Mouse (Mus musculus) MEL (cell line): ENCODE data around the gene Olfr1393.

Source experiments
- CTCF ChIP-seq, 3 experiments: IDR thresholded peaks in 2 of 3; conservative IDR thresholded peaks in 1 of 3; 2 replicates each; pipeline ENCODE4 v1.5.1; 2011 to 2012; ENCODE audit warnings: low read length in 3 of 3, low read depth in 2 of 3, mild to moderate bottlenecking in 2 of 3, improper control_type of control experiment in 1 of 3, inconsistent platforms in 1 of 3, mixed read lengths in 1 of 3, moderate library complexity in 1 of 3; ENCODE audit not compliant: control insufficient read depth in 1 of 3, insufficient read depth in 1 of 3, poor library complexity in 1 of 3, severe bottlenecking in 1 of 3
- E2F4 ChIP-seq: IDR thresholded peaks from 2 replicates; pipeline ENCODE4 v1.6.1; 2011; ENCODE audit warnings: low read depth, low read length, improper control_type of control experiment, borderline replicate concordance
- EP300 ChIP-seq, 2 experiments: IDR thresholded peaks; 2 replicates each; pipeline ENCODE4 v1.6.1; 2011; ENCODE audit warnings: improper control_type of control experiment in 2 of 2, low read length in 2 of 2, low read depth in 1 of 2, mild to moderate bottlenecking in 1 of 2
- GATA1 ChIP-seq: IDR thresholded peaks from 2 replicates; pipeline ENCODE4 v1.6.1; 2011; ENCODE audit warnings: low read depth, low read length, improper control_type of control experiment
- MXI1 ChIP-seq: IDR thresholded peaks from 2 replicates; pipeline ENCODE4 v1.6.1; 2011; ENCODE audit warnings: mild to moderate bottlenecking, low read depth, low read length, improper control_type of control experiment
- POLR2A ChIP-seq, 2 experiments: IDR thresholded peaks; 2 replicates each; pipeline ENCODE4 v1.6.1; 2011 to 2012; ENCODE audit warnings: low read length in 2 of 2, mild to moderate bottlenecking in 2 of 2, control low read depth in 1 of 2, improper control_type of control experiment in 1 of 2, low read depth in 1 of 2, moderate library complexity in 1 of 2; ENCODE audit not compliant: control insufficient read depth in 1 of 2, insufficient read depth in 1 of 2, poor library complexity in 1 of 2
- RAD21 ChIP-seq: IDR thresholded peaks from 2 replicates; pipeline ENCODE4 v1.6.1; 2011; ENCODE audit warnings: mild to moderate bottlenecking, low read depth, low read length, improper control_type of control experiment
- USF1 ChIP-seq: IDR thresholded peaks from 2 replicates; pipeline ENCODE4 v1.6.1; 2014; ENCODE audit warnings: low read depth, mild to moderate bottlenecking, inconsistent platforms, low read length, improper control_type of control experiment, moderate library complexity
- ZC3H11A ChIP-seq: IDR thresholded peaks from 2 replicates; pipeline ENCODE4 v1.6.1; 2012; ENCODE audit warnings: low read depth, mild to moderate bottlenecking, inconsistent platforms, low read length, improper control_type of control experiment
- ZNF384 ChIP-seq: IDR thresholded peaks from 2 replicates; pipeline ENCODE4 v1.6.1; 2012; ENCODE audit warnings: low read depth, mild to moderate bottlenecking, inconsistent platforms, low read length, improper control_type of control experiment

DNA sequence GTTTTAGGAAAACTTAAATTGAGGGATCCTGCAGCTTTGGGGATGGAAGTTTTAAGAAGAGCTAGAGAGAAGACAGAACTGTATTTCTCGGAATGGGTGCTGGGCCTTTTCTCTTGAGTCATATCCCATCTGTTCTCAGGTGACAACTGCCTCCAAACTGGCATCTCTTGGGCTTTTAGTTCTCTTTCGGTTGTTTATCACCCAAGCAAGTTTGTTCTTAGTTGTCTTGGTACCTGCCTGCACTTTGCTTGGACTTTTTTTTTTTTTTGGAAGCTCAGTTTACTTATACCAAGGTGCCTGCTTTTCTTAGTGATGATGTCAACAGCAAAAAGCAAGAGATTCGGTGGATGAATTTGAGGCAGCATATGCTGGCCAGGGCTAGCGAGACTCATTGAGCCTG lies 31.6 kb upstream of the Olfr1393 start:
- TF ChIP-seq ZNF384, result no peak
- TF ChIP-seq POLR2A (IDR thresholded peaks at IDR 0.05; ENCODE audit: control insufficient read depth in 1 of 2, insufficient read depth in 1 of 2, low read depth in 1 of 2, low read length in 2 of 2, poor library complexity in 1 of 2), result no peak
- TF ChIP-seq E2F4, result no peak
- no peak for TF ChIP-seq ZC3H11A
- no peak for TF ChIP-seq RAD21
- no peak for TF ChIP-seq MXI1
- no peak for TF ChIP-seq EP300 (IDR thresholded peaks at IDR 0.05; ENCODE audit: low read depth in 1 of 2, low read length in 2 of 2)
- no peak for TF ChIP-seq GATA1
- no peak for TF ChIP-seq USF1
- no peak for TF ChIP-seq CTCF (IDR thresholded peaks at IDR 0.05 in 2 of 3, conservative IDR thresholded peaks at IDR 0.05 in 1 of 3; ENCODE audit: control insufficient read depth in 1 of 3, insufficient read depth in 1 of 3, low read depth in 2 of 3, low read length in 3 of 3, poor library complexity in 1 of 3, severe bottlenecking in 1 of 3)
